Mouse (Mus musculus) G1E (cell line): Measurements from ENCODE around the gene Defb19. TPM values are rescaled to one million over a fixed set of nuclear protein-coding genes. Genes with fewer than 3 reads are reported as not detected.

ENCODE experiments used
- ATAC-seq: 2 replicates; pipeline ENCODE4 v1.8.0; 2016; ENCODE audit warnings: mild to moderate bottlenecking; ENCODE audit not compliant: insufficient number of reproducible peaks, poor library complexity, low FRiP score, severe bottlenecking; ENCODE audit errors: extremely low read depth
- DNase-seq: peaks from one replicate; pipeline ENCODE4 v3.0.0; 2012; ENCODE audit warnings: low spot score
- H3K27me3 ChIP-seq: 2 replicates; pipeline ENCODE4 v1.6.1; 2012; ENCODE audit warnings: mild to moderate bottlenecking, low read length, inconsistent platforms; ENCODE audit not compliant: insufficient read depth
- H3K36me3 ChIP-seq: replicated peaks from 2 replicates; pipeline ENCODE3; 2012; ENCODE audit warnings: mild to moderate bottlenecking, inconsistent platforms
- H3K4me1 ChIP-seq: 2 replicates; pipeline ENCODE4 v1.6.1; 2012; ENCODE audit warnings: low read depth, low read length, inconsistent platforms, mixed read lengths; ENCODE audit not compliant: insufficient read depth
- H3K4me3 ChIP-seq: 2 replicates; pipeline ENCODE4 v1.5.1; 2012; ENCODE audit warnings: low read depth, mild to moderate bottlenecking, inconsistent platforms, low read length, moderate library complexity, mixed read lengths
- H3K9me3 ChIP-seq: replicated peaks from 2 replicates; pipeline ENCODE4 v1.6.1; 2012; ENCODE audit warnings: inconsistent platforms
- CTCF ChIP-seq: IDR thresholded peaks from 2 replicates; pipeline ENCODE4 v1.5.1; 2012; ENCODE audit warnings: low read depth, low read length, inconsistent platforms, mixed read lengths
- GATA1 ChIP-seq: IDR thresholded peaks from 2 replicates; pipeline ENCODE4 v1.6.1; 2012; ENCODE audit warnings: borderline replicate concordance, low read length, inconsistent platforms, mixed read lengths
- GATA2 ChIP-seq: IDR thresholded peaks from 2 replicates; pipeline ENCODE4 v1.6.1; 2012; ENCODE audit warnings: low read depth, low read length, inconsistent platforms, borderline replicate concordance
- POLR2AphosphoS5 ChIP-seq: IDR thresholded peaks from 2 replicates; pipeline ENCODE4 v1.6.1; 2012; ENCODE audit warnings: low read depth, low read length, inconsistent platforms; ENCODE audit not compliant: insufficient replicate concordance
- TAL1 ChIP-seq: conservative IDR thresholded peaks from 2 replicates; pipeline ENCODE4 v1.6.1; 2012; ENCODE audit warnings: low read depth, low read length, inconsistent platforms, mixed read lengths
- polyA plus RNA-seq: library from polyadenylated mRNA; stranded (reverse); fragments of >175 nt; gene quantifications from 2 replicates; pipeline ENCODE4 v1.2.3, GENCODE M21; 2012
- total RNA-seq, 2 experiments: library from RNA; stranded (forward) in 1 of 2; stranded (reverse) in 1 of 2; fragments of 200-1000 nt in 1 of 2; fragments of >200 nt in 1 of 2; fragmentation: Nextera tagmentation in 1 of 2; gene quantifications; 2 replicates each; pipeline ENCODE4 v1.2.3; 2014 to 2017

Defb19 gene
- total and polyA plus RNA-seq, 3 experiments = not detected

DNA sequence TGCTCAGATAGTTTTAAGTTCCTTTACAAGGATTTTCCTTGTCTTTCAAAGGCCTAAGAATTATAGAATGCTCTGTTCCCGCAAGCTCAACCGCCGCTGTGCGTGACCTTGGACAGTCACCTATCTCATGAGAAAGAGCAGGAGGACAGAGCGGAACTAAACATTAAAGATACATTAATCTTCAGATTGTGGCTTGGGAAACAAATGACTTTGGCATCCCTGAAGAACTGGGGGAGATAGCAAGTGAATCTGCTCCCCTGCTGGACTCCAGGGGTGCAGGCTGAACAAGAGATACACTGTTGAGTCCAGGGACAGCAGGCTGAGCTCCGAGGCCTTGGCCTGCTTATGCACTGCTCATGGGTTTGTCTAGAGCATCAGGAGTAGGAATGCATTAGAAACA, 20.0 kb upstream of the Defb19 start:
- peaks cover 9% of the 10 kb centered on the region for H3K9me3 ChIP-seq
- no peak for TF ChIP-seq TAL1
- no peak for TF ChIP-seq GATA2
- TF ChIP-seq GATA1 = no peak
- TF ChIP-seq POLR2AphosphoS5 = no peak
- TF ChIP-seq CTCF = no peak
- no peak for ATAC-seq
- H3K4me3 ChIP-seq = no peak overlapping the region
- H3K36me3 ChIP-seq = no peaks in the 10 kb centered on the region
- H3K27me3 ChIP-seq = peaks cover 2% of the 10 kb centered on the region; the same call in 1 of the 2 replicates
- DNase-seq = no peak
- no peaks in the 10 kb centered on the region for H3K4me1 ChIP-seq

DNA sequence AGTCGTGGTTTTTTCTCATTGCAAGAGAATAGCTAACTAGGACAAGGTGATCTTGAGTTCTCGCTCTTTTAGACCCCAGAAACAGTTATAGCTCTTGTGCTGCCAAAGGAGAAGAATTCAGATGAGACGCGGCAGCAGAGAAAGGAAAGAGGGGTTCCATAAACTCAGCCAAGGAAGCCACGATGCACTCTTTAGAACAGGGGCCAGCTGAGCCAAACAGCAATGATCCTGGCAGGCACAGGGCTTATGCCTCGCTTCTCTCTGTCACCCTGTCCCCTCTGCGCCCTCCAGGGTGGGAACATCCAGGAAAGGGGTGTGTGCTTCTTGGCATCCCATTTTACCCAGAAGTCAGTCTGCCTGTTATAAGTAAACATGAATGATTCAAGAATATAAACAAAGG, 19.2 kb upstream of the Defb19 start, which contains the start of gene Defb45:
TSS of gene Defb45 (minus strand) at position 101 of the 400 bp plus-strand sequence.
- Histone ChIP-seq H3K27me3 (peaks cover 2% of the 10 kb centered on the region; the same call in 1 of the 2 replicates), H3K9me3 (peaks cover 9% of the 10 kb centered on the region), H3K36me3 (no peaks in the 10 kb centered on the region), H3K4me3 (no peak within 1 kb of the TSS), H3K4me1 (no peaks in the 10 kb centered on the region)
- TF ChIP-seq GATA2 (no peak), TAL1 (no peak), POLR2AphosphoS5 (no peak), CTCF (no peak), GATA1 (no peak)
- ATAC-seq = no peak
- DNase-seq = no peak

DNA sequence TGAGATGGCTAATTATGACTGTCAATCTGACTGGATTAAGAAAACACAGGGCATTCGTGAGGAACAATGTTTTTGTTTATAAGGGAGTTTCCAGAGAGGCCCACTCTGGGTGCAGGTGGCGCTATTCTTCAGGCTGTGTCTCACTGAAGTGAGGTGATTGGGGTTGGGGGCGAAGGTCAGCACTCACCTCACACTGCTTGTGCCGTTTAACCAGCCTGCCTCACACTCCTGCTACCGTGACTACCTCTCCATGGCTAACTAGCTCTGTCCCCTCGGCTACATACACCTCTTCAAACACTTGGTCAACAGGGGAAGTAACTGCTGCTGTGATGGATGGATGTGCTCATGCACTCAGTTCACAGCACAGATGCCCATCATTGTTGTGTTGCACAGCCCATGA, 8.9 kb upstream of the Defb19 start:
- TF ChIP-seq TAL1 (no peak), CTCF (no peak), GATA1 (no peak), GATA2 (no peak)
- DNase-seq (no peak), ATAC-seq (no peak)
- no peaks in the 10 kb centered on the region for H3K4me1 ChIP-seq
- peaks cover 4% of the 10 kb centered on the region for H3K27me3 ChIP-seq
- no peaks in the 10 kb centered on the region for H3K36me3 ChIP-seq
- H3K4me3 ChIP-seq = no peak overlapping the region
- H3K9me3 ChIP-seq = no peaks in the 10 kb centered on the region

DNA sequence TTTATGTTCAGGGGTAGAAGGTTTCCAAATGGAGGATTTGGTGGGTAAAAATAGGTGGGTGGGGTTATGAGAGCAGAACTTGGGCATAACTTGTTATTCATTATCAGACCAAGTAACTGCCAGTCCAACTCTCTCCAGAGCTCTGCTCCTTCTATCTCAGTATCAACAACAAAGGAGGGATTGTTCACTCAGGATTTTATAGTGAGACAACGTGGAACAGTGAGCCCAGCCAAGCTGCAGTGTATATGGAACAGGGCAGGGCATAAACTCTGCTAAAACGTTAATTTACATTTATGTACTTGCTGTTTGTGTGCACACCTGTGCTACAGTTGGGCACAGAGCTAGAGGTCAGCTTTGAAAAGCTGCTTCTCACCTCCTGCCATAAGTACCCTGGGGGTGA, 8.3 kb upstream of the Defb19 start:
- no peak for ATAC-seq
- no peak for DNase-seq
- H3K9me3 ChIP-seq = no peaks in the 10 kb centered on the region
- no peak overlapping the region for H3K4me3 ChIP-seq
- no peaks in the 10 kb centered on the region for H3K36me3 ChIP-seq
- H3K27me3 ChIP-seq = peaks cover 5% of the 10 kb centered on the region
- H3K4me1 ChIP-seq = no peaks in the 10 kb centered on the region
- TF ChIP-seq TAL1 (no peak), GATA2 (no peak), POLR2AphosphoS5 (no peak), GATA1 (no peak), CTCF (no peak)

DNA sequence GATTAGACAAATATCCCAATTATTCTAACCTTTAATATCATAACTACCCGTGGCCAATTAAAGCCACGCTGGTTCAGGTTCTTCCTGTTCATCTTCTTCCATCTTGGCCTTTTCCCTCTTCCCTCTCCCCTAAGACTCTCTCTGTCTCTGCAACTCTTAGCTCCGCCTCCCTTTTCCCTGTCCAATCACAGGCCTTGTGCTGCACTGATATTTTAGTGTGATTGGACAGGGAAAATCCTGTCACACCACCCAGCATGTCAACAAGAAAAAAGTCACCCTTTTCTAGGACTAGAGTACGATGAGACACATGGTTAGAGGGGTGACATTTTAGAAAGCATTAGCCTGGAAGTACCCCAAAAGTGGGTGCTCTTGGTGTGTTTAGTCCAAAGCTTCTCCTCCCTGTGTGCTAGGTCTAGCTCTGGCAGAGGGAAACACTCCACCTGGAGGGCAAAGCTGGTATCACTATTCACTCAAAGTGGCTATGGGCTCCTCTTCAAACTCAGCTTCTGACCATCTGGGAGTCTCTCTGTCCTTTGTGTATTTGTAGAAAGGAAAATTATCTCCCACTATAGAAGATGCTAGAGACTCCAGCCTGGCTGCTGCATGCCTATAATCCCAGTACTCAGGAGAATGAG, 6.9 kb upstream of the Defb19 start:
- ATAC-seq (no peak), DNase-seq (peak; percentile 11)
- no peak overlapping the region for H3K4me3 ChIP-seq
- TF ChIP-seq TAL1 (no peak), GATA1 (no peak), CTCF (no peak), POLR2AphosphoS5 (no peak), GATA2 (no peak)
- peaks cover 5% of the 10 kb centered on the region for H3K27me3 ChIP-seq
- no peaks in the 10 kb centered on the region for H3K36me3 ChIP-seq
- H3K9me3 ChIP-seq = no peaks in the 10 kb centered on the region
- no peaks in the 10 kb centered on the region for H3K4me1 ChIP-seq

GRCm38 (mm10) chr2:152580612-152581011, 500 bp upstream of the Defb19 start:
- DNase-seq (no peak), ATAC-seq (no peak)
- no peak overlapping the region for H3K4me3 ChIP-seq
- TF ChIP-seq CTCF (no peak), GATA2 (no peak), TAL1 (no peak), POLR2AphosphoS5 (no peak), GATA1 (no peak)
- no peaks in the 10 kb centered on the region for H3K36me3 ChIP-seq
- peaks cover 5% of the 10 kb centered on the region for H3K27me3 ChIP-seq
- no peaks in the 10 kb centered on the region for H3K4me1 ChIP-seq
- H3K9me3 ChIP-seq = no peaks in the 10 kb centered on the region
